Mouse (Mus musculus) mature B cell (primary cell): Measurements from ENCODE around the gene Nlgn3.

Experiments
- in situ Hi-C: fragments of 300-500 bp; cut with MboI; formaldehyde crosslinking; loops from 2 replicates; pipeline ENCODE4 v1.14.3; 2019

Nlgn3 gene

GRCm38 (mm10) chrX:101299055-101299454, at the start of gene Nlgn3:
Gene Nlgn3, plus strand, starts transcription at chrX:101299168.
- in situ Hi-C loops: no loop called here

DNA sequence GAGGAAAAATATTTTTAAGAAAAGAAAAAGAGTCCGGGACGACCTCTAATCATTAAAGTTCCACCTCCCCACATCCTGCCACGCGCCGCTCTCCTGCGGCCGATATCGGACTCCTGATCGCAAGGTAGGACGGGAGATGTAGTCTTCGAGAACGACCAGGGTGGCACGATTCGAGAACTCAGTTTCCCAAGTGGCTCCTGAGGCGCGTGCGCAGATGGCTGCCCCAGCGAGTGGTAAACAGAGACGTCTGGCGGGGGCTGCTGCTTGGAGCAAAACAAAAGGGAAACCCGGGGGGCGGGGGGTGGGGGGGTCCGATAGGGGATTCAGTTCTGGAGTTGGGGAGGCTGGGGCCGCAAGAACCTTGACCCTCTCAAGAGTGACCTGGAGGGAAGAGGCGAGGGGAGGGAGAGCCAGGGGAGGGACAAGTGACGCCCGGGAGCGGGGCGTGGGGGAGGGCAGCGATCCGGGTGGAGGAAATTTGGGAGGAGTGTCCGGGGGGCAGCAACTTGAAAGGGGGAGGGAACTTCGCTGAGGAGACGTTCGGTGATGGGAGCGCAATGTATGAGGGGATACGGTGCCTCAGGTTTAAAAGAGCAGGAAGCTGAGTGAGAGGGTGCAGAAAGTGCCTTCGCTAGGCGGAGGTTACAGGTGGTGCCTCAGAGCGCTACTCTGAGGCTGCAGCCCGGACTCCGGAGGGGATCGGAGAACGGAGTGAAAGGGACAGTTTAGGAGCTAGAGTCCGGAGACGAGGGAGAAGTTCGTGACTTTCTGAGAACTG, 44.8 kb upstream of the Nlgn3 start, which contains the start of gene Foxo4:
Foxo4 (plus strand) TSS at position 577 of the 778 bp plus-strand sequence.
- in situ Hi-C loops: no loop called here

DNA sequence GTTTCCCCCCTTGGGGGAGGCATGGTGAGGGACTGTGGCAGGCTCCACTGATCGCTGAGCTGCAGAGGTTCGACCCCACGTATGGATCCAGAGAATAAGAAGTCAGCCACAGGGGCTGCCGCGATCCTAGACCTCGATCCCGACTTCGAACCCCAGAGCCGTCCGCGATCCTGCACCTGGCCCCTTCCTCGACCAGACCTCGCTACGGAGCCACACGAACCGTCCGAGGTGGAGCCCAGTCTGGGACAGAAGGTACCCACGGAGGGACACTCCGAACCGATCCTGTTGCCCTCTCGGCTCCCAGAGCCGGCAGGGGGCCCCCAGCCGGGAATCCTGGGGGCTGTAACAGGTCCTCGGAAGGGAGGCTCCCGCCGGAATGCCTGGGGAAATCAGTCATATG, 44.2 kb upstream of the Nlgn3 start:
- in situ Hi-C loops: no loop called here

GRCm38 (mm10) chrX:101256603-101257002, 42.4 kb upstream of the Nlgn3 start:
- in situ Hi-C loops: no loop called here

DNA sequence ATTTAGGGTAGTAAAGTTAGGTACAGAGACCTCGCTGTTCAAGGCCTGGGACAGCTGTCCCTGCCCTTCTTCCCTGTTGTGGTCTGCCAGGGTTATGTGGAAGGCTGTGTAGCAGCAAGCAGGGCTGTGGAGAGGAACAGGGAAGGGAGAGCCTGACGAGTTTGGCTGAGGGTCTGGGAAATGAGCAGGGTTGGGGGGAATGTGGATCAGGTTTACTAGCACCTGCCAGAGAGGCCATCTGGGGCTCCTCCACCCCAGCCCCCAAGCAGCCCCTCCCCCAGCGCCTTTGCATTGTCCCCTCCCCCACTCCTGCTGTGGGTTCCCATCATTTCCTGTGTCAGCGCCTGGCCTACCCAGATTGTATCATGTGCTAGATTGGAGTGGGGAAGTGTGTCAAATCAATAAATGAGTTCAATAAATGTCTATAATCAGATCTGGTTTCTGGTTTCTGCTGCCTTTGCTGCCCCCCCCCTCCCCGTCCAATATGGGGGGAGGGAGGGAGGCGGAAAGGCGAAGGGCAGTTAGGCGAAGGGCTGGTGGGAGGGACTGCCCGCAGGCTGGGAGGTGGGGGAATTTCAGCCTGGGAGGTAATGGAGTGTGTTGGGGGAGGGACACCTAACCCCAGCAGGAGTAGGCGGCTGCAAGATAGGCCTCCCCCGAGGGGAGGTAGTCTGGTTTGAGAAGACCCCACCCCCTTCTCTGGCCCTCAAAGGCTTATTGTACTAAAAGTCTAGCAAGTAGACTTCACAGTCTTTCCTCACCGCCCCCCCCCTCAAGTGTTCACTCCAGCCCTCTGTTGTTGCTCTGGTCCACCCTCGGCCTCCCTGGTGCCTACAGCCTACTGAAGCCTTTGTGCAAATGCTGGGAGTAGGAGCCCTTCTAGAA, 38.3 kb upstream of the Nlgn3 start:
- in situ Hi-C loops: no loop called here

GRCm38 (mm10) chrX:101263892-101264291, 35.1 kb upstream of the Nlgn3 start, which contains the start of gene Gm614:
Gene Gm614, minus strand, starts transcription at chrX:101263992.
- in situ Hi-C loops: no loop called here

DNA sequence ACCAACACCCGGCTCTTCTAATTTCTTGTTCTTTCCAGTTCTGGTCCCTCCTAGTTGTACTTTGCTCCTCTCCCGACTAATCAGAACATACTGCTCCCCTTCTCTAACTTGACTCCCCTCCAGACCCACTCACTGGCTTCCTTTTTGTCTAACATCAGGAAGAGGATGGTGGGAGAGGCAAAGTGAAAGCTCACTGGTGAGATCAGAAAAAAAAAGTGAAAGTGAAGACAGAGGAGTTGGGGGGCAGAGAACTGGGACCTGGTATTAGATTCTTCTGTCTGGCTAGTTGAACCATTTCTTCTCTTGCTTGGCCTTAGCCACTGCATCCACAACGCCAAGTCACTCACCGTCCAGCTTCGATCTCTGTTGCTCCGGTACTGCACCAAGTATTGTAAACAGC, 32.3 kb upstream of the Nlgn3 start:
- in situ Hi-C loops: no loop called here

GRCm38 (mm10) chrX:101268025-101268754, 30.8 kb upstream of the Nlgn3 start, which contains the start of gene Il2rg:
Gene Il2rg, minus strand, starts transcription at chrX:101268255.
- in situ Hi-C loops: no loop called here

GRCm38 (mm10) chrX:101268755-101269124, 30.2 kb upstream of the Nlgn3 start, which contains the start of gene Gm20489:
Gene Gm20489, minus strand, starts transcription at chrX:101269023.
- in situ Hi-C loops: no loop called here

DNA sequence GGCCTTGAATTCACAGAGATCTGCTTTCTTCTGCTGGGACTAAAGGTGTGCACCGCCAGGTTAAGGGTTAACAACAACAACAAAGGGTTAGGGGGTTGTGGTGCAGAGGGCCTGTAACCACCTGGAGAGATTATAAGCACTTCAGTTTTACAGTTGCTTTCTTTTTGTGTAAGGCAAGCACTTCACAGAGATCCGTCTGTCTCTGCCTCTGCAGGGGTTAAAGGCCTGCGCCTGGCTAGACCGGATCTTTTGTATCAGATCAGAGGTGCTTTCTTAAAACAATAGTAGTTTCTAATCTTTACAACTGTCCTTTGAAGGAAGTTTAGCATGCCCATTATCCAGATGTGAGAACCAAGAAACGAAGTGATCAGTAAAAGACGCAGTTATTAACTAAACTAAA, 25.6 kb upstream of the Nlgn3 start:
- in situ Hi-C loops: no loop called here

DNA sequence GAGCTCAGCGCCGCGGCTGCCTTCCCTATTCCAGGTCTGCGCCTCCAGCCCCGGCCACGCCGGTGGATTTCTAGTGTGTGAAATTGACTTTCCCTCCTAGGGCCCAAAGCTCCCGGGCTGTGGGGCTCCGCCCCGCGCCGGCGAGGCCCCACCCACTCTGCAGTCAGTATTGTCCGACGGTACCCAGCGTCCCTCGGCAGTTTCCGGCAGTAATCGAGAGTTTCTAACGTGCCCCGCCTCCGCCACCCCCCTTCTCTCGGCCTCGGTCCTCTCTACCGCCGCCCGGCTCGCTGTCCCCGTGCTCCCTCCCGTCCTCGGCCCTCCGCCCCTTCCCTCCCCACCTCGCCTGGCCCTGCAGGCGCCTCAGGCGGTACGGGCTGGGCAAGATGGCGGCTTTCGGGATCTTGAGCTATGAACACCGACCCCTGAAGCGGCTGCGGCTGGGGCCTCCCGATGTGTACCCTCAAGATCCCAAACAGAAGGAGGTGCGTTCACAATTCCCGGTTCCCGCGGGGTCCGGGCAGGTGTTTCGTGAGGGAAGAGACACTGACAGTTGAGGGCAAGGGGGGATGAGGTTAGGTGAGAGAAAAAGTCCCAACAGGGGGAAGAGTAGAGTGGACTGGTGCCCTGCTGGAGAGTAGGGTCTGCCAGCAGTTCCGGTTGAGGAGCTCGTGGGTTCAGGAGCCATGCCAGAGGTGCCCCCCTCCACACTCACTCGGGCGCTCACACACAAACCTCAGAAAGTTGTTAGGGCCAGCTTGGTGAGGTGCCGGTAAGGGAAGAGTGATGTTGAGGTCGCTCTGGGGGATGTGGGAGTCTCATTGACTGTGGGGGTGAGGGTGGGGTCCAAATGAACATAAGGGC, 24.9 kb upstream of the Nlgn3 start, which contains the start of gene Med12:
Med12 (plus strand) TSS at position 156 of the 864 bp plus-strand sequence.
- in situ Hi-C loops: no loop called here

DNA sequence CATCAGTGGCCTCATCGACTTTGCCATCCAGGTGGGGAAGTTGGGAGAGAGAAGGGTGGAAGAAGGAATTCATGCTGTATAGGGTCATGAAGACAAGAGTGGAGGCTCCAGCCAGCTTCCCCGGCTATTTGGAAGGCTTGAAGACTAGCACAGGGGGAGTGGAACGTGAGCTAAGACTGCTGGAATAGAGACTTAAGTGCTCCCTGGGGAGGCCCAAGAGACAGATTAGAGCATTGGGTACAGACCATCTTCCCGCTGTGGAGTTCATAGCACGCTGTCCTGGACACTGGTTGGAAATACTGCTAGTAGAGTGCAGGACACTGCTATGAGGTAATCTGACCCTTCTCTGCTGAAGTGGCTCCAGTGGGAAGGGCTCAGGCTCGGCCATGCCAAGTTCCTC, 16.2 kb upstream of the Nlgn3 start:
- in situ Hi-C loops: no loop called here

GRCm38 (mm10) chrX:101285534-101285933, 13.4 kb upstream of the Nlgn3 start:
- in situ Hi-C loops: no loop called here

GRCm38 (mm10) chrX:101285953-101286670, 12.9 kb upstream of the Nlgn3 start:
- in situ Hi-C loops: no loop called here

DNA sequence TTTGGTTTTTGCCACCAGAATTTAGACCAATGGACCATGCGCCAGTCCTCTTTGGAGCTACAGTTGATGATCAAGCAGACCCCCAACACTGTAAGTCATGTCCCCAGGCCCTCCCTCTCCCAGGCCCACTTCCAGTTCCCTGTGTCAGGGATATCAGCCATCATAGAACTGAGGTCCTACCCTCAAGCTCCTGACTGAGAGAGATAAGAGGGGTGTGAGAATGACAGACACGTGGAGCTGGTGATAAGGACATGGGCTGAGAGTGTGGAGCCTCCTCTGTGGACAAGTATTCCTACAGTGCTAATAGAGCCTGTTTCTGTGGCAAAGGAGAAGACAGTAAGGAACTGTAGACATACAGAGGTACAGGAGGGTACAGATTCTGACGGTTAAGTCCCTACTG, 11.4 kb upstream of the Nlgn3 start:
- in situ Hi-C loops: no loop called here

DNA sequence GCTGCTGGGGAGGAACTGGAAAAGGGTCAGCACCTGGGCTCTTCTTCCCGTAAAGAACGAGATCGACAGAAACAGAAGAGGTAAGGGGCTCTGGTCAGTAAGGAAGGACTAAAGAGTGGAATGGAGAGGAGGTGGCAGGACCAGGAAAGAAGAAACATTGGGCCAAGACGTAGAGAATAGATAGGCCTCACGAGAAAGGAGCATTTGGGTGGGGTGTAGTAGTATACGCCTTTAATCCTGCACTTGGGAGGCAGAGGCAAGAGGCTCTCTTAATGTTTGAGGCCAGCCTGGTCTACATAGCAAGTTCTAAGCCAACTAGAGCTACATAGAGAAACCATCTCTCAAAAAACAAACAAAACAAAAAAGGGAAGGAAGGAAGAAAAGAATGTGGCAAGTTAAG, 10.5 kb upstream of the Nlgn3 start:
- in situ Hi-C loops: no loop called here

- in situ Hi-C loops: no loop called here
These were observed 9.9 kb upstream of the Nlgn3 start for GRCm38 (mm10) chrX:101289037-101289436.

DNA sequence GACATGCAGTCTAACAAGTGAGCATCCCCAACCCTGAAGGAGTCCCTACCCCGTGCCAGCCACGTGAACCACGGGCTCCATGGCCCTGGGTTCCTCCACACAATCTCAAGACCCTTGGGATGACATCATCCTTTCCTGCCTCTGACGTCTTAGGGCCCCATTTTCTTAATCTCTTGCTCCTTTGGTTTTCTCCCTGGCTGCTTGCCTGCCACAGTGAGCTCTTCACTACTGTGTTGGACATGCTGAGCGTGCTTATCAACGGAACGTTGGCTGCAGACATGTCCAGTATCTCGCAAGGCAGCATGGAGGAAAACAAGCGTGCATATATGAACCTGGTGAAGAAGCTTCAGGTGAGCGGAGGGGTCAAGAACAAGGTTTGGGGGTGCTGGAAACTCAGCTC, 8.9 kb upstream of the Nlgn3 start:
- in situ Hi-C loops: no loop called here

- in situ Hi-C loops: no loop called here
These were observed 782 bp downstream of the Nlgn3 start for GRCm38 (mm10) chrX:101299473-101300426.
